Mouse (Mus musculus) cerebellum, adult 2 months (tissue): ENCODE data around the gene Cyp46a1. TPM values are rescaled to one million over a fixed set of nuclear protein-coding genes. Genes with fewer than 3 reads are reported as not detected.

Experiments
- DNase-seq, 2 experiments: peaks; one replicate each; pipeline ENCODE4 v3.0.0; 2021
- H3K27ac ChIP-seq: fragments of 200-500 bp; 2 replicates; pipeline ENCODE4 v1.5.1; 2012; ENCODE audit warnings: low read length, control low read depth, inconsistent platforms; ENCODE audit not compliant: insufficient read depth
- H3K27me3 ChIP-seq: fragments of 200-500 bp; 2 replicates; pipeline ENCODE4 v1.6.1; 2012; ENCODE audit warnings: inconsistent platforms, mild to moderate bottlenecking, low read length, moderate library complexity; ENCODE audit not compliant: control insufficient read depth, insufficient read depth
- H3K4me1 ChIP-seq: fragments of 200-500 bp; 2 replicates; pipeline ENCODE4 v1.6.1; 2011; ENCODE audit warnings: low read length; ENCODE audit not compliant: control insufficient read depth, insufficient read depth
- H3K4me3 ChIP-seq: fragments of 200-500 bp; replicated peaks from 2 replicates; pipeline ENCODE3; 2011; ENCODE audit warnings: mild to moderate bottlenecking, low read depth, low read length, control low read depth; ENCODE audit not compliant: insufficient read depth
- CTCF ChIP-seq: fragments of 200-500 bp; IDR thresholded peaks from 2 replicates; pipeline ENCODE4 v1.5.1; 2011; ENCODE audit warnings: low read depth, mild to moderate bottlenecking, control low read depth, low read length, moderate library complexity, borderline replicate concordance; ENCODE audit not compliant: insufficient read depth
- POLR2A ChIP-seq: fragments of 200-500 bp; IDR thresholded peaks from 2 replicates; pipeline ENCODE4 v1.6.1; 2011; ENCODE audit warnings: low read length, control low read depth, borderline replicate concordance; ENCODE audit not compliant: insufficient read depth
- WGBS: fragments of 180-500 bp; shearing (Covaris S2); methylation state at CpG from one replicate; pipeline ENCODE4 v1.1.7; 2018; 5-methylcytosine and 5-hydroxymethylcytosine counted together
- polyA plus RNA-seq: library from polyadenylated mRNA; depleted of rRNA; stranded (reverse); fragments of >200 nt; gene quantifications from 2 replicates; pipeline ENCODE4 v1.2.3, GENCODE M21; 2012; rRNA removed

Cyp46a1 gene
- 88.8 and 93.7 TPM in 2 replicates for polyA plus RNA-seq

DNA sequence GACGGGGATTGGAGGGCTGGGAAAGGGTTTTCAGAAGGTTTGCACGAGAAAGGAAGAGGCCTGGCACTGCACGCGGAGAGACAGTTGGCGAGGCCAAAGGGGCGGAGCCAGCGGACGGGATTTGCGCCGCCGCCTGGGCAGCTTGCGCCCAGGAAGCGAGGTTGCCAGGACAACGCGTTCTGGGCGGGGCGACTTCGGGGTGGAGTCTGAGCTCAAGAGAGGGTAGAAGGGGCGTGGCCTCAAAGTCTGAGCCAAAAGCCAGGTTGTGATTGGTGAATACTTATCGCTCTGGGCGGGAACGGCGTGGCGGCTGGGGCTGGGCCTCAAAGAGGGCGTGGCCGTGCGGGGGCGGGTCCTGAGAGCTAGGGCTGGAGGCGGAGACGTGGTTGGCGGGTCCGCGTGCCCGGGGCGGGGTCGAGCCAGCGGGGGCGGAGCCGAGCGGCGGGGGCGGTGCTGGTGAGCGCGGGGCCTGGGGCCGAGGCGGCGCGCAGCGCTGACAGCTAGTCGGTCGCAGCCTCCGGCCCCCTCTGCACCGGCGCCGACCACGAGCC, at the start of gene Cyp46a1:
Cyp46a1 (plus strand) TSS at position 487 of the 551 bp plus-strand sequence.
- DNase-seq: peak; percentile 99
- WGBS: under 1% methylated on average over 41 of the region's 56 CpGs

GRCm38 (mm10) chr12:108284455-108285224, 49.5 kb upstream of the Cyp46a1 start:
- no peak for TF ChIP-seq CTCF
- TF ChIP-seq POLR2A: no peak
- Histone ChIP-seq H3K27ac (no peak overlapping the region), H3K27me3 (no peaks in the 10 kb centered on the region), H3K4me3 (no peak overlapping the region), H3K4me1 (peaks cover 10% of the 10 kb centered on the region)
- WGBS: 71% methylated on average over 14 of the region's 14 CpGs
- DNase-seq: no peak

More for the DNA sequence above, at the start of gene Cyp46a1:
- no peak within 1 kb of the TSS for H3K27ac ChIP-seq
- H3K4me3 ChIP-seq: peak within 1 kb of the TSS; percentile 61
- TF ChIP-seq POLR2A: no peak
- TF ChIP-seq CTCF: no peak
- H3K27me3 ChIP-seq: no peaks in the 10 kb centered on the region
- H3K4me1 ChIP-seq: no peaks in the 10 kb centered on the region

- 72% methylated on average over 11 of the region's 11 CpGs for WGBS
- no peak for DNase-seq
- H3K4me1 ChIP-seq: peaks cover 10% of the 10 kb centered on the region
- no peak overlapping the region for H3K27ac ChIP-seq
- H3K27me3 ChIP-seq: no peaks in the 10 kb centered on the region
- no peak overlapping the region for H3K4me3 ChIP-seq
- TF ChIP-seq CTCF: no peak
- no peak for TF ChIP-seq POLR2A
Measured at GRCm38 (mm10) chr12:108285225-108286011, 48.8 kb upstream of the Cyp46a1 start.

- no peak overlapping the region for H3K27ac ChIP-seq
- 76% methylated on average over 4 of the region's 4 CpGs for WGBS
- H3K4me3 ChIP-seq: no peak overlapping the region
- DNase-seq: peak in 1 of 2 experiments; percentile 24
- TF ChIP-seq POLR2A: no peak
- no peak for TF ChIP-seq CTCF
- peaks cover 10% of the 10 kb centered on the region for H3K4me1 ChIP-seq
- H3K27me3 ChIP-seq: no peaks in the 10 kb centered on the region
Measured at GRCm38 (mm10) chr12:108286381-108286780, 47.8 kb upstream of the Cyp46a1 start.

DNA sequence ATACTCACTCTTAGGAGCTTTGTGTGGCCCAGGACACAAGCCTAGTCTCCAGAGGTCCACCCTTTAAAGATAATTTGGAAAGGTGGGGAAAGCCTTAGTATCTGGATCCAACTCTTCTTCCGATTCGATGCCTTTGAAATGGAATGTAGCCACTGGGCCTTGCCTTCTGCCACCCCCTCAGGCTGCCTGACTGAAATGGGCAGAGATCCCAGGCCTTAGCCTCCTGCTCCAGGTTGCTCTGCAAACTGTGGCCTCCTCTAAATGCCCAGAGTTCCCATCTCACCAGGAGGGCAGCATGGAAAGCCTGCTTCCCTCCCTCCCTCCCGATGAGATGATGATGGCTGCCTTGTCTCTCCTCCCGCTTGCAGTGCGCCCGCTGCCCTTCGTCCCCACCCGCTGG, 47.2 kb upstream of the Cyp46a1 start:
- DNase-seq: peak; percentile 59 to 82
- TF ChIP-seq POLR2A (no peak), CTCF (no peak)
- H3K4me1 ChIP-seq: peaks cover 10% of the 10 kb centered on the region
- no peaks in the 10 kb centered on the region for H3K27me3 ChIP-seq
- H3K4me3 ChIP-seq: no peak overlapping the region
- 23% methylated on average over 8 of the region's 8 CpGs for WGBS
- H3K27ac ChIP-seq: no peak overlapping the region

DNA sequence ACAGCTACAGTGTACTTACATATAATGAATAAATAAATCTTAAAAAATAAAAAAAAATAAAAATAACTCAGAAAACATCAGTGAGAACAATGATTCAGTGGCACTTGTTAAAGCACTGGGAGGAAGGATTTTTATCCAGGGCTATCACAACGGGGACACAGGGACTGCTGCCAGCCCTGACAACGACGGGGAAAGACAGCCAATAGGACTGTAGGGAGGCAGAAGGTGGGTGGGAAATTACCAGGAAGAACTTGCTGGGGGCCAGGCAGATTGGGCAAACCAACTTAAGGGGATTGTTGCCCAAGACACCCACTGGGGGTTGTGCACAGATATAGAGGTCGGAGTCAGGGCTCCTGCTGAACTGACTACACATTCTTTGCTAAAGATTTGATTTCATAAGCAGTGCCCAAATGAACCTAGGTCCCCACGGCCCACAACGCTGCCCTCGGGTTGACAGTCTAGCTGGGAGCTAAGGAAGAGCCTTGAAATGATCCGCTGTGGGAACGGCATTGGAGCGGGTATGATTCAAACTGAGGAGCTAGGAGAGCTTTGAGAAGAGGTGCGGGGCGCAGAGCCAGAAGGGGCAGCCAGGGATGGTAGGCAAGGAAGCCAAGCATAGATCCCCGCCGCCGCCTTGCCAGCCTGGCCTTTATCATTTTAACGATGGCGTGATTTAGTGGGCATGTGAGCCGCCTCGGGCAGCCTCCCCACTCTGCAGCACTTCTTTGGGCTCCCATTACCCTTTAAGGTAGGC, 45.9 kb upstream of the Cyp46a1 start:
- TF ChIP-seq POLR2A (no peak), CTCF (no peak)
- 19% methylated on average over 19 of the region's 19 CpGs for WGBS
- Histone ChIP-seq H3K27ac (no peak overlapping the region), H3K27me3 (no peaks in the 10 kb centered on the region), H3K4me1 (peaks cover 12% of the 10 kb centered on the region), H3K4me3 (no peak overlapping the region)
- peak in 1 of 2 experiments; percentile 24 for DNase-seq

DNA sequence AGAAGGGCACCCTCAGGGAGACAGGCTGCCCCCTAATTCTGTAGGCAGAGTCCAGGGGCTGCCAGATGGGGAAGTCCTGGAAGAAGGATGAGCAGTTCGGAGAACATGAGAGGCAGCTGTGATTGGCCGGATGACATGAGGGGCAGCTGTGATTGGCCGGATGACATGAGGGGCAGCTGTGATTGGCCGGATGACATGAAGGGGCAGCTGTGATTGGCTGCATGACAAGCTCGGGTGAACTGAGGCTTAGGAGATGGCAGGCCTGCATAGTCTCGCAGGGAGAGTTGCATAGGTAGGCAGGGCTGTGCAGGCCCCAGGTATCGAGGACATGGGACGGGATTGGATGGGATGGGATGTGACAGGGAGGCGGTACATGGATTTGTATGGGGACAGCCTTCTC, 41.8 kb upstream of the Cyp46a1 start:
- no peak overlapping the region for H3K4me3 ChIP-seq
- H3K27ac ChIP-seq: no peak overlapping the region
- peak; percentile 36 to 43 for DNase-seq
- H3K27me3 ChIP-seq: no peaks in the 10 kb centered on the region
- WGBS: 41% methylated on average over 9 of the region's 9 CpGs
- no peak for TF ChIP-seq POLR2A
- TF ChIP-seq CTCF: no peak
- peaks cover 2% of the 10 kb centered on the region; the same call in 1 of the 2 replicates for H3K4me1 ChIP-seq
